Mouse (Mus musculus) hindbrain, embryonic 15.5 days (tissue): Measurements from ENCODE around the gene Klk1b11. TPM values are rescaled to one million over a fixed set of nuclear protein-coding genes. Genes with fewer than 3 reads are reported as not detected.

ENCODE experiments used
- polyA plus RNA-seq: library from polyadenylated mRNA; unstranded; fragments of >200 nt; fragmentation: Nextera tagmentation; extraction: Ambion mirVana; gene quantifications from 2 replicates; pipeline ENCODE4 v1.2.1, GENCODE M21; 2015

Gene Klk1b11
- polyA plus RNA-seq, 1 experiment from 2014 or later, result not detected

Other genes with a start within 250 kb of the Klk1b11 start
- 0.14 TPM in 1 of 2 replicates, not detected in the other for gene Klk12, start 227.0 kb upstream of the Klk1b11 start, polyA plus RNA-seq
- gene Klk11, start 221.3 kb upstream of the Klk1b11 start, polyA plus RNA-seq, result 0.22 and 0.27 TPM in 2 replicates
- 0.10 and 0.30 TPM in 2 replicates for gene Klk10, start 214.8 kb upstream of the Klk1b11 start, polyA plus RNA-seq
- 0.13 and 0.14 TPM in 2 replicates for gene Klk9, start 204.0 kb upstream of the Klk1b11 start, polyA plus RNA-seq
- gene Klk8, start 198.3 kb upstream of the Klk1b11 start, polyA plus RNA-seq, result 10.1 TPM in 2 replicates
- gene Klk7, start 184.6 kb upstream of the Klk1b11 start, polyA plus RNA-seq, result 0.13 TPM in 1 of 2 replicates, not detected in the other
- gene Klk6, start 171.4 kb upstream of the Klk1b11 start, polyA plus RNA-seq, result not detected in 2 replicates
- gene Klk5, start 153.9 kb upstream of the Klk1b11 start, polyA plus RNA-seq, result not detected in 2 replicates
- gene Klk4, start 114.7 kb upstream of the Klk1b11 start, polyA plus RNA-seq, result 1.7 and 2.6 TPM in 2 replicates
- gene Klk15, start 62.1 kb upstream of the Klk1b11 start, polyA plus RNA-seq, result not detected in 2 replicates
- gene Klk1b8, start 45.2 kb upstream of the Klk1b11 start, polyA plus RNA-seq, result not detected in 2 replicates
- not detected in 2 replicates for gene Klk1b1, start 29.1 kb upstream of the Klk1b11 start, polyA plus RNA-seq
- gene Klk1b9, start 19.8 kb upstream of the Klk1b11 start, polyA plus RNA-seq, result not detected in 2 replicates
- not detected in 2 replicates for gene Klk1b26, start 16.3 kb downstream of the Klk1b11 start, polyA plus RNA-seq
- not detected in 2 replicates for gene Klk1b27, start 56.4 kb downstream of the Klk1b11 start, polyA plus RNA-seq
- not detected in 2 replicates for gene Klk1b21, start 106.5 kb downstream of the Klk1b11 start, polyA plus RNA-seq
- not detected in 2 replicates for gene Klk1b22, start 116.8 kb downstream of the Klk1b11 start, polyA plus RNA-seq
- not detected in 2 replicates for gene Klk1b16, start 140.9 kb downstream of the Klk1b11 start, polyA plus RNA-seq
- gene Klk1b24, start 192.4 kb downstream of the Klk1b11 start, polyA plus RNA-seq, result not detected in 2 replicates
- not detected in 2 replicates for gene Klk1b3, start 202.3 kb downstream of the Klk1b11 start, polyA plus RNA-seq
- not detected in 2 replicates for gene Klk1b4, start 211.6 kb downstream of the Klk1b11 start, polyA plus RNA-seq
- gene Klk1b5, start 220.1 kb downstream of the Klk1b11 start, polyA plus RNA-seq, result not detected in 2 replicates
- not detected in 2 replicates for gene Klk1, start 229.5 kb downstream of the Klk1b11 start, polyA plus RNA-seq
- 0.17 TPM in 1 of 2 replicates, not detected in the other for gene Gm36864, start 240.3 kb downstream of the Klk1b11 start, polyA plus RNA-seq